Mouse (Mus musculus): Measurements from ENCODE around the gene Magi2. TPM values are rescaled to one million over a fixed set of nuclear protein-coding genes. Genes with fewer than 3 reads are reported as not detected.

The Magi2 gene
- total RNA-seq, 2 experiments from 2014 or later: 0.19 to 0.57 TPM

DNA sequence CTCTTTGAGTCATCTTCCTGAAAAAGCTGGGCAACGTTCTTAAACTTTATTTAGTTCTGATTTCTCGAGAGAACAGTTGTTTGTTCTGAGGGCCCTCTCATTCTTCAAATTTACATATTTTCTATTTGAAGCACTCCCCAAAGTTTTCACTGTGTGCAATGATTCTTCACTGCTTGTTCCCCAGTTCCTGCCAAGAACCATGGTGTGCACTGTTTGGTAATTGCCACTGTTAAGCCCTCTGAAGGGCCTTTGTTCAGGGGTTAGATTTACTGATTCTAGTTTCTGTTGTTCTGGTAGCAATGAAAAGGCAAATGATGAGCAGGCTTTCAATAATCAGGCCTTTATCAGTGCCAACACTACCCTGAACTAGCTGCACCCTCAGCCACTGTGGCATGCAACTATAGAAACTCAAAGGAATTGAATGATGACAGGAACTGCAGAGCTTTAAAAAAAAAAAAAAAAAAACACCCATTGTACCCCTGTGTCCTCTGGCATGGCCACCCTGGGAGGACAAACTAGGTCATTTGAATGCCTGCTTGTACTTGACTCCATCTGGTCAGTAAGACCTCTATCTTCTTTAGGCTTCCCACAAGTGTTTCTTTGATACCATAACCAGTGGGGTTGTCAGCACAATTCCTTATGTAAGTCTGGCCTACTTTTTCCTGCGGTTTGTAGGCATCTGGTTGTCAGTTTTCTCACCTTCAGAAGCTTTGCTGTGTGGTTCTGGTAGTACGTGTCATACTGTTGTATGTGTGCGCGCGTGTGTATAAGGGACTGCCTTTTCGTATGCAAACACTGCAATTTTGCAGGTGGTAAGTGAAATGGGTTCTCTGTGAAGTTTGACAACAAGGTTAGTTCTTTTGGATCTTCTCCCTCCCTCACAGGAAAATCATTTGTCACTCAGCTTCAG, 1076.5 kb downstream of the Magi2 start:
- no peak for ATAC-seq (replicated peaks; ENCODE audit: poor library complexity, severe bottlenecking)

DNA sequence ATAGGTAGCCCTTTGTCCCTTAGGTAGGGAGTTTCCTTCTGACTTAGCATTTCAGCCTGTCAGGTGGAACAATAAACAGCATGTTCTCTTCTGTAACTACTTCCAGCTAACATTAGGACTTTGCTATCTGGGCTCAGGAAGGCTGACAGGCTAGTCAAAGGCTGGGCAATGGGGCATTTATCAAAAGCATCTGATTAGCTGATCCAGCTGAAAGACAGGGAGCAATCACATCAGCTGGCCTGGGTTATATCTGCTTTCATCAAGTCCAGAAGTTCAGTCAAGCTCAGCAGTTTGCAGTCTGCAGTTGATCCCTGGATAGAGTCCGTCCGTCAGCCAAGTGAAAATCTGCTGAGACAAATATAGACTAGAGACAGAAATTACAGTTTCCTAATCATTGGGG, 1094.1 kb downstream of the Magi2 start:
- no peak for ATAC-seq (replicated peaks; ENCODE audit: poor library complexity, severe bottlenecking)

DNA sequence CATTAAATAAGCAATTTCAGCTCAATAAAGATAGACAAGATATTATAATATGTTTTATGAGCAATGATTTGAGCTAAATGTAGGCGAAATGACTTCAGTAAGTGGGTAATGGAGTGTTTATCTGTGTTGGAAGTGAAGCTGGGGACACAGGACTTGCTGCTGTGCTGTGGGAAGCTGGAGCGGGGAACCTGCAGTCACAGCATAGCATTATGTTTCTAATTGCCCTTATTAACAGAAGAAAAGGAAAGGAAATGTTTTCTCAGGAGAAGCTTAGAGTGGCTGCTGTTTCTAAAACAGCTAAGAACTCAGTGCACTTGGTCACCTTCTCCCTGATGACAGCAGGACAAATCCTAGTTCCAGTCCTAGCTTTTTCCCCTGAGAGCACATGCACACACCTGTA, 1098.5 kb downstream of the Magi2 start:
- ATAC-seq (replicated peaks; ENCODE audit: poor library complexity, severe bottlenecking): no peak

DNA sequence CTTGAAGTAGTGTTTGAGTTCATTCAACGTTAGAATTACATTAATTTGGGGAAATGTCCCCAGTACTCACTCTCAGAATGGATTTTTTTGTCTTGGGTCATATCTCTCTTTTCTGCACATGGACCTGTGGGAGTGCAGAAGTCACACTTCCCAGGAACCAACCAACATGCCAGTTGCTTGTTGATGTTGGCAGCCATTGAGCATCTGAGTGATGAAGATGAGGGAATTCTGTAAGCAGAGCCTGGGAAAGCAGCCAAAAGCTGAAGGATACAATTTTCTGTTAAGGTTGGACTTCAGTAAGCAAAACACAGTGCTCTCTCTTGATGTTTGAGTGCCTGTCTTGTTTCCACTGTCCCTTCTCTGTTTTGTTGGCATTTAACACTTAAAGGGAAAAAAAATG, 1102.1 kb downstream of the Magi2 start:
- no peak for ATAC-seq (replicated peaks; ENCODE audit: poor library complexity, severe bottlenecking)

DNA sequence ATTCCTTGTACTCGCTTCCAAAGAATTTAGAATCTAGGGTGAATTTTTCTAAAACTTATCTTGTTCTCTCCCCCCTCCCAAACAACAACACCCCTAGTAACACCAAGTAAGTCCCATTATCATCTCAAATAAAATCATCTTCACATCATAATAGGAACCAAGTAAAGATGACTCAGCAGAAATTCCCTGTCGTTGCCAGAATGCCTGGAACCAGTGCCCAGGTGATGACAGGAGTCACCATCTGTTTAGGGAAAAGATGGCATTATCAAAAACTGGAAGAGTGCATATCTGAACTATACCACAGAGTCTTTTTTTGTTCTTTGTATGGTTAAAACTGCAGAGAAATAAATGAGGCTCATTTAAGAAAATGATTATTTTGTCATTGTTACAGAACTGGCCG, 1103.2 kb downstream of the Magi2 start:
- ATAC-seq (replicated peaks; ENCODE audit: poor library complexity, severe bottlenecking): no peak

DNA sequence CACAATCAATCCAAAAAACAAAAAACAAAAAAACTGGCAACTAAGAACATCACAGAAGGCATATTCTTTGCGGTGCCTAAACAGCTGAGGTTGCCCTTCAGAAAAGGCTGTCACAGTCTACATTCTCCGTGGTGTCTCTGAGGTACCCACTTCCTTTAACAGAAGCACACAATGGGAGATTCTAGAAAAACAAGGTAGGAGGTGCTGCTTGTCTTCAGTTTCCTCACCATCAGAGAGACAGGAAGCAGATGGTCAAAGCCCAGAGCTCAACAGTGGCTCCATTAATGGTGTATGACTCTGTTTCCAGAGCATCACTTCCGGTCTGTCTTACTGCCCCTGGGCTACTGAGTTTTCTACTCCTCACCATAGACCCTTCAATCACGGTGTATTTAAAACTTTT, 1105.7 kb downstream of the Magi2 start:
- peak; percentile 68 for ATAC-seq (replicated peaks; ENCODE audit: poor library complexity, severe bottlenecking)

DNA sequence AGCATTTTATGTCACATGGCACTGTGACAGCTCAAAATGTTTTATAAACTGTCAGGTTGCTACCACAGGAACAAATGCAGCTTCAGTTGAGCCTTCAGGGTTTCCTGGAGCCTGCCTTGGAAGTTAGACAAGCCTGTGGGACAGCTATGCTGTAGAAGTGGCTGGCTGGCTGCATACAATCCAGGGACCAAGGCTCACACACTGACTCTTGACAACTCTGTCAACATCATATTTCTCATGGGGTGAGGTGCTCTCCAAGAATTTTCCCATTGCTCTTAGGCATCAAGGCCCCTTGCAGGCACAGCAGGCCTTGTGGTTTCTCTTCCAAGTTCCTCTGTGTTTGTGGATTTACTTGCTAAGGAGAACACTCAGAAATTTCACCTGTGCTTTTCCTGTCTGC, 1107.7 kb downstream of the Magi2 start:
- no peak for ATAC-seq (replicated peaks; ENCODE audit: poor library complexity, severe bottlenecking)

DNA sequence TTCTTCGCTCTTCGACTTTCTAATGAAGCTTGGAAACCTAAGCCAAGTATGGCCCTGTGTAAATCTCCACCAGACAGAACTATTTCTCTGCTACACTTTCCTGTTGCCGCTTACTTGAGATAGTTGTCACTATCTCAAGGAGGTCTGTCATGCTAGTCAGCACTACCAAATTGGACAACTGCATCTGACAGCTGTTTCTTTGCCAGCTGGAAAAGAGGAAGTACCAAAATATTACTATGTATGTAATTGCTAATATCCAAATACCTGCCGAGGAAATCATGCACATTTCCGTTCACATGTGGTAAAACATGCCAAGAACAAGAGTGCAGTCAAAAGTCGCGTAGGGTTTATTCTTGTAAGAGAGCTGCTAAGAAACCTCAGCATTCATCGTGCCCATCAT, 1126.1 kb downstream of the Magi2 start:
- ATAC-seq (replicated peaks; ENCODE audit: poor library complexity, severe bottlenecking): no peak

DNA sequence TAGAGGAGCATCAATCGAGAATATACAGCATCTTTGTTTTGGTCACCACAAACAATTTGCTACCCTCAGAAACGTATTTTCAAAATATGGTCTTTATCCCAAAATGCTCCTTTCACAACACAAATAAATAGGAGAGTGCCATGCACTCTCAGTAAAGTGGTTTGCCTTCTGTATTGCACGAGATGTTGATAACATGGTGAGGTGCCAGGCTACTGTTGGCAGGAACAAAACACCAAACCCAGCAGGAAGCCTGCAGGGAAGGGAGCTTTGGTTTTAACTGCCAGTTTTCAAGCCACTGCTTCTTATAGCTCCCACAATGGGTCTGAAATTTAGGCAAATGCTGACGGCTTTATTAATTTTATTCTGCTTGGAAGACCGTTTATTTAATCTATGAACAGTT, 1131.6 kb downstream of the Magi2 start:
- ATAC-seq (replicated peaks; ENCODE audit: poor library complexity, severe bottlenecking): no peak

DNA sequence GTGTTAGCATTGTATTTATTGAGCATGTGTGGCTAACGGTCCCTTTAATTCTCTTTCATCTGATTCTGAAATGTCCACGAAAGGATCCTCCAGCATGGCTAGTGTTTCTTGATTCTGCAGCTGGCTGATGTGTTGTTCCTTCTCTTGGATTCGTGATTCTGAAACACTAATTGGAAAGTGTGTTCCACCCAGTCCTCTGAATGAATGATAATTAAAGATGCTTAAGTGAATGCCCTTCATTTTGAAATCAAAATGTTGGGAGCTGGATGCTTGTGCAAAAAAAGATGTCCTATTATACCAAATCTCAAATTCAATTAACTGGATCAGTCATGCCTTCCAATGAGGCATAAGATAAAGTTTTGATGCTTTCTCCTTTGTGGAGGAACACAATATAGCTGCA, 1132.2 kb downstream of the Magi2 start:
- no peak for ATAC-seq (replicated peaks; ENCODE audit: poor library complexity, severe bottlenecking)

DNA sequence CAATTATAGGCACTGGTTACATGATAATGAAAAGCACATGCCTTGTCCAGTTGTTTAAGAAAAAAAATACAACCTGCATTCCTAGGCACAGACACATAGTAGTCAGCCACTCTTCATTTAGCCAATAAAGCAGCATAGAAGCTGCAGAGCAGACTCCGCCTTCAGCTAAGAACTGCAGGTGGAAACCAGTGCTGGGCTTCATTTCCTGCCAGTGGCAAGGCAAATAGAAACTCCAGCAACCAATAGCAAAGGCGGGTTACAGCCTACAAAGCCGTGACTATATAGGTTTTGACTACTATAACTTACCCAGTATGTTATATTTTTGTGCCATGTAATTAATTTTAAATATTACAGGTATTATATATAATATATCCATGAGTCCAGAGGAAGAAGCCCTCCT, 1135.3 kb downstream of the Magi2 start:
- no peak for ATAC-seq (replicated peaks; ENCODE audit: poor library complexity, severe bottlenecking)

DNA sequence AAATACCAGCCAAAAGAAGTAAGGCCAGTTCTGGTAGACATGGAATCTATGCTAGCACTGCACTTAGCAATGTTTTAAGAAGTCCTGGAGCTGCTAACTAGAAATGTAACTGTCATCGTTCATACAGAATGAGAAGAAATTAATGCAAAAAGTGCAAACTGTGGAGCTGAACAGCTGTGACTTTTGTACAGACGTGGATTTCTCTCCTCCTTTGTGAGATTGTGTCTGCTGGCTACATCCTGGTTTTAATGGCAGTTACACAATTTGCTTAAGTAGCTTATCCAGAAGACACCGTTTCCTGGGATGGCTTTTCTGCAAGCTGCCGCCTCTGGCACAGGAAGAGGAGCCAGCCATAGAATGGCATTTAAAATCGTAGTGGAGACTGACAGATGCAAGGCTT, 1136.4 kb downstream of the Magi2 start:
- ATAC-seq (replicated peaks; ENCODE audit: poor library complexity, severe bottlenecking): no peak

DNA sequence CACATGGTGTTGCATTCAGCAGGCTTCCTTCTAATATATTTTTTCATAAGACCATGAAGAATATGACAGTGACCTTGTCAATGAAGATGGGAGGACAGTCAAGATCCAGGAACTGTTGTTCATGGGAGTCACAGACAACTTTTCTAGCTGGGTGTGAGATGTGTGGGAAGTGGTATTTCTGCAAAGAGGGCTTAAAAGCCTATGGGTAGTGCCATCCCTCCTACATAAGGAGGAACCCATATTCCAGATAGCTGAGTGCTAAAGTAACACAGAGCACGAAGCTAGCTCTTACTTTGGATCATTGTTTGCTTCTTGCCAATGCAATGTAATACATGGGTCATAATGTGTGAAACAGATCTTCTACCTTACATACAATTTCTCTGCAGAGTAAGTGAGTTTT, 1146.8 kb downstream of the Magi2 start:
- ATAC-seq (replicated peaks; ENCODE audit: poor library complexity, severe bottlenecking): no peak

DNA sequence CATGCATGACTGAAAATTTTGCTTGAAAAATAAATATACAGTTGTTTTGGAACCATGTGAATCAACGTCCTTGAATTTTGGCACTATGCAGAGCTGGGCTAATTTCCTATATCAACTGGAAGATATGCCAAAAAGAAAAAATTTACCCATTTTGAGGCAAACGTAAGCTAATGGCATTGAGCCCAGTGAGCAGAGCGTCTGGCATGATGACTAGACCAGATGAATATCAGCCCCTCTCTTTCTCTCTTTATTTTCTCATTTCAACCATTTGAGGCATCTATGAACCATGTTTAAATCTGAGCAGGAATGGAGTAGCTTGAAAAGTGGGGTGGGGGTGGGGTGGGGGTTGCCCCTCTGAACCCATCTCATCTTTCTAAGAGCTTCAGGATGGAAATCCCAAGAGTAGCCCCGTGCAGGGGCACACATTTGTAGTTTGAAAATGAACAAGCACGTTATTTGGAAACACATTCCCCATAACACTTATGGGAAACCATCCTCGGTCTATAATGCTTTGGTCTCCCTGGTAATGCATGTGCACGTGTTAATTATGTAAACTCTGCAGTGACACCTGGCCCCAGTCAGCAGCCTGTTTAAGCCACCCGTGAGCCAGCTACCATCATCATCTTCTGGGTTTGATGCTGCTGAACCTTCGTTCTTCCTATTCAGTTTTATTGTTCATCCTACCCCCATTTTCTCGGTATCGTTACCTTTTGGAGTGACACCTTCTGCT, 1151.4 kb downstream of the Magi2 start:
- ATAC-seq (replicated peaks; ENCODE audit: poor library complexity, severe bottlenecking): no peak

DNA sequence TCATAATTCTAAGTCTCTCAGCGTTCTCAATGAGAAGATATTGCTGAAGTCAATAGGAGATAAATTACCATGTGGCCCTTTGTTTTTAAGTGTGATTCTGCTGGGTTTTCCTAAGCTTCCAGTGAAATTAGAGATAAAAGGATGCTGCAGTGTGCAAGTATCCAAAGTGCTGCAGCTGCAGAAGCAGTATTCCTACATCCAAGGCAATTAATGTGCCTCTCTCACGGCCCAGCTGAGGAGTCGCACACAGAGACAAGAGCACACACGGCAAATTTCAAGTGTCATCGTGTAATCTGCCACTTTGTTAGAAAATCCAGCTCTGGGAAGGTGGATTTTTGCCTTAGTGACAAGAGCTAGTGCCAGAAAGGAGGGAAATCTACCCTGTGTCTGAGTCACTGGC, 1177.7 kb downstream of the Magi2 start:
- ATAC-seq (replicated peaks; ENCODE audit: poor library complexity, severe bottlenecking): no peak

DNA sequence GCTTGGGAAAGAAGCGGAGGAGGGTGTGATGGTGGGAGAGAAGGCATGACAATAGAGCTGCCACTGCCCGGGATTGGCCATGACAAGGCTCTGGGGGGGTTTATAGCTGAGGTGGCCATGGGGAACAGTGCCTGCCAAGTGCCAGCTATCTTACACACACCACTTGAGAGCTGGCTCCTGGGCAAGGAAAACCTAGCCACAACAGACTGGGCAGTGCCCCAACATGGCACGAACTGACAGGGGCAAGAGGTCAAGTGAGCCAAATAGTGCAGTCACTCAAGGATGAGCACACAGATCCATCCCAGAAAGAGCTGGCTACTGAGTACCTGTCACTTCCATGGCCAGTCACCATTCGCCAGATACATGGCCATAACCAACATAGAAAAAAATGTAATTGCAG, 1179.8 kb downstream of the Magi2 start:
- no peak for ATAC-seq (replicated peaks; ENCODE audit: poor library complexity, severe bottlenecking)

DNA sequence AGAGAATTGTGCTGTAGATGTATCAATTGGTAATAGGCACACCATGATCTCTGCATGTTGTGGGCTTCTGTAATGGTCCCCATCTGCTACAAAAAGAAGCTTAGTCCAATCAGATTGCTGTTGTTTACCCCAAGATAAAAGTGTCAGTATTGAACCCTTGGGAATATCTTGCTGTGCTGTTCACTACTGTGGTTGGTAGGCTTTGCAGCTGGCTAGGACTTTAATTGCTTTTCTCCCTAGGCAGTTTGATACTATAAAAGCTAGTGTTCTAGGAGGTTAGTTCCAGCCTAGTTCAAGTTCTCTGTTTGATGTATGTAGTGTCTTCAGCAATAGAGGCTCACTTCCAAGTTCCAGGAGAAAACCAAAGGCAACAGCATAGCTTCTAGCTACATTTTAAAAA, 1188.5 kb downstream of the Magi2 start:
- ATAC-seq (replicated peaks; ENCODE audit: poor library complexity, severe bottlenecking): no peak

DNA sequence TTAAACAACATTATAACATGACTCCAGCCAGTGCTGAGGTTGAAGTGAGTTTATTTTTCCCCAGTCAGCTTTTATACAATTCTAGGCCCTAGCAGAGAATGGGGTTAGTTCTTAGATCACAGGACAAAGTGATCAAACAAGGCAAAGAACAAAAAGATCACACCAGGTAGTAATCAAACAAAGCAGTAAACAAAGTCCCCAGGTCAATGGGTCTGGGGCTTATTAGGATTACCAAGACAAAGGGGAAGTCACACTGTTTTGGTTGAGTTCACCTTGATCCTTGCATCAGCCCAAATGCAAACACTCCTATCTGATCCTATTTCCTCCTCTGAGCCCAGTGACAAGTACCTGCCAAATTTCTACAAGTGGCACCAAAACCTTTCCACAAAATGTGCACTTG, 1190.5 kb downstream of the Magi2 start:
- ATAC-seq (replicated peaks; ENCODE audit: poor library complexity, severe bottlenecking): no peak

DNA sequence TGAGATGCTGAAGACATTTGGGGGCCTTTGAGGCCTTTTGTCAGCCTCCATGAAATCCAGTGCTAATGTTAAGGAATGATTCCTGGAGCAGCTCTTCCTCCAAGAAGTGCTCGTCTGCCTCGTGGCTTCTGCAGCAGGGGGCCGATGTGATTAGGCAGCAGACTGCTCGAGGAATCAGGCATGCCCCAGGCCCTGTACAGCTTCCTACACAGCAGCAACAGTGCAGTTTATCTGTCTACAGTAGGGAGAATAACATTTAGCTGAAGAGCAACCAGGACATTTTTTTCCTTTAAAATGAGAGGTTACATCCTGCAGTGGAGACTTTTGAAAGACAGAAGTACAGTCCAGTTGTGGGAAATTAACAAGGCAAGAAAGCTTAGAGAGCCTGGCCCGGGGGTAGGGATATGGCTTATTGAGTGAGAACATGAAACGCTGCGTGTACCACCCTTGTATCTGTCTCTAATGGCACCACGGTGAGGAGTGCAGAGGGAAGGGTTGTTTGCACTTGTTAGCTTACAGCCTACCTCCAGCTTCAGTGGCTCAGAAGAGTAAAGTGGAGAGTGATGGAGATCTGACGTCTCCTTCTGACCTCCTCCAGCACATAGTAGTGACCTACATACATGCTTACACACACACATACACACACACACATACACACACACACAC, 1205.4 kb downstream of the Magi2 start:
- no peak for ATAC-seq (replicated peaks; ENCODE audit: poor library complexity, severe bottlenecking)

DNA sequence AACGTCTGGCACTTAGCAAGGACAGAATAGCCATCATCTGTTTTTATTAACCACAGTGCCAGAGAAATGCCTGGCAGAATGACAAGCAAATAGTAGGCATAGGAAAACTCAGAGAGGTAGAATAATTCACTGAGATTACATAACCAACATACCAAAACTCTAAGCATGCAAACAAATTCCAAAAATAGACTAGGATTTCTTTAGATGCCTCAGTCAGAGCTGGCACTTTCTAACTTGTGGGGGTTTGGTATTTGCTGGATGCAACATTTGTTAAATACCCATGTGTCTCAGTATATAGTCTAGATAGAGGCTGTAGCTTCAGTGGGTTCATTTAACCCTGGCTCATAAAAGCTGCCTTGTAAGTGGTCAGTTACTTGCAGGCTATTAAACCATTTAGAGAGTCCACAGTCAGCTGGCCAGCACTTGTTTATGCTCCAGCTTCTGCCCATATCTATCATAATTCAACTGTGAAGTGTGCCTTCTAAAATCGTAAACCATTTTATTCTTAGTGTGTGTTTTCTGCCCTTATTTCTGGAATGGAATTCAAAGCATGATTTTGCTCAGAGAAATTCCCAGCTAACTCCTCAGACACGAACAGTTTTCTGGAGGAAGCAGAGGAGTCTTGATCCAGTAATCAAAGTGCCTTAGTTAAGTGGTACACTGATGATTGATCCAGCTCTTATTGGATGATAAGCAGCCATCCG, 1219.8 kb downstream of the Magi2 start:
- no peak for ATAC-seq (replicated peaks; ENCODE audit: poor library complexity, severe bottlenecking)

DNA sequence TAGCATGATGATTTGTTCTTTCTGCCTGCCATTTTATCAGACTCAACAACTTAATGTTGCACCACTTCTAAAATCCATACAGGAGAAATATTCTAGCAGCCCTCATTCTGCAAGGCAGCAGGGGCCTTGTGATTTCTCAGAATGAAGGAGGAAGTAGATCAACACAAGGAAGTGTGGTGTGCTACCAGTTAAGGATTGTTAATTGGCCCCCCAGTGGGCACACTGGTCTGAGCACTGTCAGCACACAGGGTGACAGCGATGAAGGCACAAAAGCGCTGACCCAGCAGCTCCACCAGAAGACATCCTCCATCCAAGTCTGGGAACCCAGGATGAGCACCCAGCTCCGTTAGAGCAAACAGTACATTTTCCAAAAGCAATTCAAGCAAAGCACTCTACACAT, 1229.3 kb downstream of the Magi2 start:
- peak; percentile 87 for ATAC-seq (replicated peaks; ENCODE audit: poor library complexity, severe bottlenecking)
